ENCODE assay signal across 22 mouse cellular contexts in genomic region chr17:87766888-87767287, GRCm38 (mm10). TPM values are rescaled to one million over a fixed set of nuclear protein-coding genes. Genes with fewer than 3 reads are reported as not detected.
"Had no signal": no experiment of that assay in that cellular context is flagged by ENCODE, and none has a peak within 500 bp of the region (broad histone marks: within the 10 kb centered on the region; RNA-seq: fewer than 3 reads in every experiment).

No protein-coding gene starts in this region.

- H3K36me3 ChIP-seq: limb, embryonic 12.5 days; limb, embryonic 15.5 days; midbrain, embryonic 12.5 days; neural tube, embryonic 13.5 days had no signal

- H3K4me3 ChIP-seq: limb, embryonic 12.5 days; limb, embryonic 15.5 days; midbrain, embryonic 12.5 days; myocyte; neural tube, embryonic 13.5 days had no signal

- H3K9ac ChIP-seq: limb, embryonic 12.5 days; limb, embryonic 15.5 days; liver, embryonic 14.5 days; liver, postnatal 0 days; lung, embryonic 14.5 days; midbrain, embryonic 12.5 days; neural tube, embryonic 13.5 days had no signal

- H3K4me2 ChIP-seq: limb, embryonic 12.5 days; limb, embryonic 15.5 days; liver, embryonic 11.5 days; lung, embryonic 14.5 days; midbrain, embryonic 12.5 days; neural tube, embryonic 13.5 days had no signal

- H3K27me3 ChIP-seq: limb, embryonic 12.5 days; limb, embryonic 15.5 days; neural tube, embryonic 13.5 days had no signal

- ATAC-seq: liver, postnatal 0 days; lung, postnatal 0 days; midbrain, embryonic 16.5 days had no signal

- DNase-seq: kidney, adult 9 months; kidney, postnatal 14 days; kidney, postnatal 4 days; left cerebral cortex, postnatal 4 days; liver, postnatal 0 days; lung, embryonic 14.5 days; retina, postnatal 1 day; right cerebral cortex, postnatal 25 days; spleen, adult 18-20 months; thymus, postnatal 25 days had no signal

- H3K9me3 ChIP-seq: limb, embryonic 15.5 days; midbrain, embryonic 12.5 days had no signal

- H3K4me1 ChIP-seq: limb, embryonic 12.5 days; limb, embryonic 15.5 days; midbrain, embryonic 12.5 days; neural tube, embryonic 13.5 days had no signal

- H3K27ac ChIP-seq: limb, embryonic 12.5 days; limb, embryonic 15.5 days; liver, embryonic 14.5 days; macrophage; midbrain, embryonic 12.5 days; neural tube, embryonic 13.5 days had no signal

RNA-seq across cellular contexts. Expression of gene Kcnk12, which starts 30.9 kb away (rescaled TPM):
- polyA plus RNA-seq: kidney, embryonic 16.5 days; limb, embryonic 15.5 days; lung, embryonic 14.5 days; macrophage; stomach, embryonic 16.5 days had no signal
